Mouse (Mus musculus): ENCODE data around the gene Msantd2. TPM values are rescaled to one million over a fixed set of nuclear protein-coding genes. Genes with fewer than 3 reads are reported as not detected.

Msantd2 gene
- total RNA-seq, 2 experiments from 2014 or later: 7.8 to 8.0 TPM

DNA sequence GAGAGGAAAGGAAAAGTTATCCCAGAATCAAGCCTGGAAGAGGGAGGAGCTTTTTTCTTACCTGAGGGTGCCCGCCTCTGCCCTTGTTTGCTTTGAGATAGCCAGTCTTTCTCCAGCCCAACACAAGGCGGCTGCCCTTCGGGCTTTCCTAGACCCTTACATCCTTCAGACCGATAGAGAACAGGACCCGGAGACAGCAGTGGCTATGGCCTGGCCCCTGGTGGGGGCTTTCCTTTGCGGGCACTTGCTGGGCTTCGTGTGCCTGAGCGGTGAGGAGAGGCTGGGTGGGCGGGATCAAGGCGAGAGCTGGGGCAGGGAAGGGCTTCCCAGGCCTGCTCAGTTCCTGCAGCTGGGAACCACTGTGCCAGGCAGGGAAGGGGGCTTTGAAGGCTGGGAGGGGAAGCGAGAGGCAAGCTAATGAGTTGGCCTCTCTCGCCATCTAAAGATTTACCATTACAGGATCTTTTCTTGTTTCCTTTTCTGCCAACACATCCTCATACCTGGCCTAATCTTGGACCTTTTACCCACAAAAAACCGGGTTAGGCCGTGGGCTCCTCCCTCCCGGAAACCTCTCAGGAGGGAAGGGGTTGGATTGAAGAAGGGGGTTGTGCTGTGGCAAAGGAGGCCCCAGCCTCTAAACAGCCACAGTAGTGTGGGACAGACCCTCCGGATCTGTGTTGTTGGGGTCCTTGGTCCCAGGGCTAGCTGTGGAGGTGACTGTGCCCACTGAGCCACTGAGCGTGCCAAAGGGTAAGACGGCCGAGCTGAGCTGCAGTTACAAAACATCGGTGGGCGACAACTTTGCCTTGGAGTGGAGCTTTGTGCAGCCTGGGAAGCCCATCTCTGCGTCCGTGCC lies 50.3 kb downstream of the Msantd2 start, which contains the start of gene Vsig2:
TSS of gene Vsig2 (plus strand) at position 86 of the 856 bp plus-strand sequence.
- DNase-seq (ENCODE audit: low spot score): no peak
- intact Hi-C loops (cut with DNase I): no loop called here

DNA sequence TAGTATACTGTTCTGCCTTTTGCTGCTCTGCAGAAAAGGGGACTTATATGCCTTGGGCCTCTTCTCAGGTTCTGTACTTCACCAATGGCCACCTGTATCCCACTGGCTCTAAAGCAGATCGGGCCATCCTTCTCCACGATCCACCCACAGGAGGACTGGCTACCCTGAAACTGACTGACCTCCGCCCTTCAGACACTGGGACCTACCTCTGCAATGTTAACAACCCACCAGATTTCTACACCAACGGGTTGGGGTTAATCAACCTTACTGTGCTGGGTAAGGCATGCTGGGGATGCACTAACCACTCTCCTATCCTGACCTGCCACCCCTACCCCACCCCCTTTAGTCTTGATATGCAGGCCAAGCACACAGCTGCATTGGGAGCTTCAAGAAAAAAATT lies 51.1 kb downstream of the Msantd2 start:
- intact Hi-C loops (cut with DNase I): no loop called here

DNA sequence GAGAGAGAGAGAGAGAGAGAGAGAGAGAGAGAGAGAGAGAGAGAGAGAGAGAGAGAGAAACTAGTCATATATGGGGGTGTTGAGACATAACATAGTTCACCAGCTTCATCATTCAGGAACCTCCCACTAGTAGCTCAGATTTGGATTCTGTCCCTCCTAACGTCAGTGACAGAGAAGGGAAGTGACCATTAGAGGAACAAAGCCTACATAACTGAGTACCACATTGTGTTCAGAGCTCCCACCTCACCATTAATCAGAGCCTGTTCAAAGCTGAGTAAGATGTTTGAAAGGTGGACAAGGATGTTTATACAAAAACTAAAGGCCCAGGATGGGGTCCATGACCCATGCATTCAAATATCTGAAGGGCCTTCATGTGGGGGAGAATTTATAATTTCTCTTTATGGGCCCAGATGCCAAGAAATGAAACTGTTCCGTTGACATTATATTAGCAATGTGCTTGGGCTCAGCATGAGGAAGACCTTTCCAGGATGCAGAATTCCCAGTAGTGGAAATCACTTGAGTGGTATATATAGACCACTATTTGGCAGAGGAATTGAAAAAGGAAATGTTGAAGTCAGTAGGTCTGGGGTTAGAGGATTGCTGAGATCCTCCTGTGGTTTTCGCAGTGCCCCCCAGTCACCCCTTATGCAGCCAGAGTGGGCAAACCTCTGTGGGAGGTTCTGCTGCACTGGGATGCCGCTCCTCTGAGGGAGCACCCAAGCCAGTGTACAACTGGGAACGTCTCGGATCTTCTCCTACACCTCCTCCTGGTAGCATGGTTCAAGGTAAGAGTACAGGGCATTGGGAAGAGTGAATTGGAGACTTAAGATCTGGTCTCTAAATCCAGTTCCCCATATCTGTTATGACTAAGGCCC lies 51.8 kb downstream of the Msantd2 start:
- no peak for DNase-seq (ENCODE audit: low spot score)
- intact Hi-C loops (cut with DNase I): no loop called here

More for the DNA sequence above, 51.1 kb downstream of the Msantd2 start:
- DNase-seq (ENCODE audit: low spot score): no peak

DNA sequence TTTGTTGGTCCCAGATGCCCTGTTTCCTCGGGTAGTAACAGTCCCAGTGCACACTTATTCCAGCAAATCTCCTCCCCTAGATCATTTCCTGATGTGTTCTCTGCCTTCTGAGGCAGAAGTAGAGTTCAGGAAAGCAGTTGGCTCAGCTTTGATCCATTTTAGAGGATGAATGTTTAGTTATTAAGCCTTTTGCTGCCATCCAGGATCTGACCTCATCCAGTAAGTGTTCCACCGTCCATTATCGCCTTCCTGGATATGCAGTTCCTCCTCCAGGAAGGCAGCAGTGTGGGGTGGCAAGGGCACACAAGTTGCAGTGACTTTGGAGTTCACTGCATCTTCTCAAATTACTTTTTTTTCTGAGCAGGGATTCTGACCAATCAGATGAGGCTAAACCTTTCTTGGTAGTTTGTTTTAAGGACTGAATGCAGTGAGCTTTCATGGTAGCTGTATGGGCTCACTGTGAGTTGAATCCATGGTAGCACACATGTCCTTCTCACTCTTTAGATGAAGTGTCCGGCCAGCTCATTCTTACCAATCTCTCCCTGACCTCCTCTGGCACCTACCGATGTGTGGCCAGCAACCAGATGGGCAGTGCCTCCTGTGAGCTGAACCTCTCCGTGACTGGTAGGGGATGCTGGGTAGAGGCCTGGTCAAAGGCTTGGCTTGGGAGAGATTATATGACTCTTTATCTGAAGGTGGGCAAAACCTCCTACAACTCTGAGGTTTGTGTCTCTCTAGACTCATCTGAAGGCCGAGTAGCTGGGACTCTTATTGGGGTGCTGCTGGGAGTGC lies 52.9 kb downstream of the Msantd2 start:
- no peak for DNase-seq (ENCODE audit: low spot score)
- intact Hi-C loops (cut with DNase I): no loop called here

DNA sequence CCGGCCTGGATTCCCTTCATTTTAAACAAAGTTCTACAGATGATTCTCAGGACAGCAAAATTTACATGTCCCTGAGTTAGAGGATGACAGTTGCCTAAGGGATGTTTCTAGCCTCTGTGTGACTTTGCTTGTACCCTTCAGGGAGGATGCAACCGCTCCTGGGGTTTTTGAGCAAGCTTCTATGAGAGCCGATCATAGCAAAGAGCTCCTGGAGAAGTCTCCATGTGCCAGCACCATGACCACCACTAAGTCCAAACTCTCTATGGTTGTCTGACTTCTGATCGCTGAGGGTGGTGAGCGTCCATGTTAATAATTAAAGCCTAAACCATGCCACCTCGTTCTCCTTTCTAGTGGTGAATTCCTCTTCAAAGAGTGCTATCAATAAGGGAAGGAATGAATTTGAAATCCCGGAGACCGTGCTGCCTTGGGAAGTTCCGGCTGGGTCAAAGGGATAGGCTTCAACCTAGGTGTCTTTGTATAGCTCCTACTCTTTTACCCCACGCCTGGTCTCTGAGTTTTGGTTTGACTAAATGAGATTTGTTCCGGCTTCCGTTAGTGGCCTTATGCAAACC lies 54.8 kb downstream of the Msantd2 start:
- intact Hi-C loops (cut with DNase I): loop anchor here (2.0 kb wide), 1 partner anchor 17 kb away; no protein-coding TSS in a partner anchor

DNA sequence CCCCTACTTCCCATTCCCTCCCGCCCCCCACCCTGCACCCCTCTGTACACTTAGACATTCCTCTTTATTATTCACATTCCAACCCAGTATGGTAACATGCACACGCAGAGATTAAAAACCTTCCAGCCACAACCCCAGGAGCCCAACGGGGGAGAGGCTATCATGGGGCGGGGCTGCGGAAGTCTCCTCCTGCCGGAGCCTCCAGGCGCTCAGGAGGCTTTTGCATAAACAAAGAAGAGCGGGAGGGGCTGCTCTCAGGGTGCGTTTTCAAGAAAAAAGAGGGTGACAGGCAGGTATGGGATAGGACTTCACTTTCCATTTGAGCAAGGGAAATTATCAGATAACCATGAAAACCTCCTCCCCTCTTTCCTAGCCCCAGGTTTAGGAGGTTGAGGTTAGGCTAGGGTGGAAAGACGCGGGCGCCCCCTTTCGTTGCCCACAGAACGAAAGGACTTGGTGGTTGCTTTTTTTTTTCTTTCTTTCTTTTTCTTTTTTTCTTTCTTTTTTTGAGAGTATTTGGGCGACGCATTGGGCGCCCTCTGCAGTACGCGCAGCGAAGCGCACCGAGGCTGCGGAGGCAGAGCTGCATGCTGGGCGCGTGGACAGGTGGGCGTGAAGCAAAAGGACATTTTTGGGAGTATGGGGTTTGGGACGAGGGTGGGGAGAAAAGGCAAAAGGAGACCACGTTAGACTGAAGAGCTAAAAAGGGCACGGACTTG lies 55.5 kb downstream of the Msantd2 start:
- intact Hi-C loops (cut with DNase I): loop anchor here (1.0 to 2.0 kb wide), 2 partner anchors 18 to 82 kb away; no protein-coding TSS in a partner anchor
- peak; percentile 44 for DNase-seq (ENCODE audit: low spot score)

More for the DNA sequence above, 54.8 kb downstream of the Msantd2 start:
- no peak for DNase-seq (ENCODE audit: low spot score)

DNA sequence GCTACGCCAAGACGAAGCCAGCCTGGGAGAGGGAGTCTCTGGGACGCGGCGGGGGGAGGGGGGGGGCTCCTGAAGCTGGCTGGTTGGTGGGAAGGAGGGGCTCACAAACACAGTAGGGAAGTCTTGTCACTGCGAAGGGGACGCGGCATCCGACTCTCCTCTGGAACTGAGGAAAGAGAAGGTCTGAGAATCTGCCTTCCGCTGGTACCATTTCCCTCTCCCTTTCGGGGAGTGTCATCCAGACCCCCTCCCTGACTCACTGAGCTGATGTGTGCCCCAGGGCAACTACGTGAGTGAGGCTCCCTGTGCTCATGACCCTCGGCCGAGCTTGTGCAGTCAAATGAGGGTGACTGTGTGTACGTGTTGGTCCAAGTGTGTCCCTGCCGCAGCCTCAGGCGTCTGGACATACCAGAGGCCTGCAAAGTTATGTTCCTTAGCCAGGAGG lies 56.1 kb downstream of the Msantd2 start:
- intact Hi-C loops (cut with DNase I): loop anchor here (1.0 to 2.0 kb wide), 2 partner anchors 18 to 83 kb away; no protein-coding TSS in a partner anchor
- no peak for DNase-seq (ENCODE audit: low spot score)

DNA sequence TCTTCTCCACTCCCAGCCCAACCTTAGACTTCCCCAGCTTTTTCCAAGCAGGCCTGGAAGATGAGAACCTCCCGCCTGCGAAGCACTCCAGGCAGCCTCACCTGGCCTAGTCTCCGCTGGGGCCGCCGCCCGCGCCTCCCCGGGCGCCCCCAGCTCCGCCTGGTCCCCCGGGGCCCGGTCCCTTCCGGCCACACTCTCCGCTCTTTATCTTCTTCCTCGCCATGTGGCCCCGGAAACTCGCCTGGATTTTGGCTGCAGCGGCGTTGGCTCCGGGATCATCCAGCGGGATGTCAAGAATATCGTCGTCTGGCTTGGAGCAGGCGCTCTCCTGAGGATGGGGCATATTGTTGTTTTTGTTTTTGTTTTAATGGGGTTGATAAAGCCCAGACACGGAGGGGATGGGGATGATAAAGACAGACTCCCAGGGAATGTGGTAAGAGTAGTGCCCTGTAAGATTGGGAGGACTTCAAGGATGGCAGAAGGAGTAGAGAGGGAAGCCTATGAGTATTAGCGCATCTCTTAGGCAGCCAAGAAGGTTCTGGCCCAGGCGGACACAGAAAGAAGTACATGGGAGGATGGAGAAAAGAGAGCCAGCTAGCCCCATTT lies 56.8 kb downstream of the Msantd2 start:
- no peak for DNase-seq (ENCODE audit: low spot score)
- intact Hi-C loops (cut with DNase I): loop anchor here (1.0 to 2.0 kb wide), 3 partner anchors 19 to 84 kb away; no protein-coding TSS in a partner anchor

DNA sequence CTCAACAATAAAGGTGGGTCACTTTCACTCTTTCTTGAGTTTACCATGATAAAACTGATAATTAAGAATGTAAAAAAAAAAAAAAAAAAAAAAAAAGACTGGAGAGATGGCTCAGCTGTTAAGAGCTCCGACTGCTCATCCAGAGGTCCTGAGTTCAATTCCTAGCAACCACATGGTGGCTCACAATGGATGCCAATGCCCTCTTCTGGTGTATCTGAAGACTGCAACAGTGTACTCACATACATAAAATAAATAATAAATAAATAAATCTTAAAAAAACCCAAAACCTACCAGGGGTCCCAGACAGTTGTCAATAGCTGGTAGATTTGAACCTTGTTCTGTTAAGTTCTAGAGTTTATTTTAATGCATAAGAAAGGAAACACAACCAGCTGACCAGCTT lies 57.8 kb downstream of the Msantd2 start:
- DNase-seq (ENCODE audit: low spot score): no peak
- intact Hi-C loops (cut with DNase I): loop anchor here (2.0 kb wide), 1 partner anchor 68 kb away; no protein-coding TSS in a partner anchor

DNA sequence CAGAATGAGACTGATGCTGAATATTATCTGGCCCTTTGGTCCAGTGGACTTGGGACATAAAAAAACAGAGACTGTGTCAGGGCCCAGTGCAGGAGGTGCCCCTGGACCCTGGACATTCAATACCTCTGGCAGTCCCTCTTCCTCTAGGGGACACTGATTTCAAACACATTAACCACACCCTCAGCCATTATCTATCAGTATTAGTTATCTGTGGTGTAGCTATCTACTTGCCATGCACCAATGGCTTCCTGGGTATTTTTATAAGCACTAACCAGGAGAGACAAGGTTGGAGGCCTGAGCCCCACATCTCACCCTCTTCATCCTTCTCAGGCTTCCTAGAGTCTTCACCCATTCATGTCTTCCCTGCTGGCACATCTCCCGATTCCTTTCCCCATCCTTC lies 61.3 kb downstream of the Msantd2 start:
- no peak for DNase-seq (ENCODE audit: low spot score)
- intact Hi-C loops (cut with DNase I): no loop called here

DNA sequence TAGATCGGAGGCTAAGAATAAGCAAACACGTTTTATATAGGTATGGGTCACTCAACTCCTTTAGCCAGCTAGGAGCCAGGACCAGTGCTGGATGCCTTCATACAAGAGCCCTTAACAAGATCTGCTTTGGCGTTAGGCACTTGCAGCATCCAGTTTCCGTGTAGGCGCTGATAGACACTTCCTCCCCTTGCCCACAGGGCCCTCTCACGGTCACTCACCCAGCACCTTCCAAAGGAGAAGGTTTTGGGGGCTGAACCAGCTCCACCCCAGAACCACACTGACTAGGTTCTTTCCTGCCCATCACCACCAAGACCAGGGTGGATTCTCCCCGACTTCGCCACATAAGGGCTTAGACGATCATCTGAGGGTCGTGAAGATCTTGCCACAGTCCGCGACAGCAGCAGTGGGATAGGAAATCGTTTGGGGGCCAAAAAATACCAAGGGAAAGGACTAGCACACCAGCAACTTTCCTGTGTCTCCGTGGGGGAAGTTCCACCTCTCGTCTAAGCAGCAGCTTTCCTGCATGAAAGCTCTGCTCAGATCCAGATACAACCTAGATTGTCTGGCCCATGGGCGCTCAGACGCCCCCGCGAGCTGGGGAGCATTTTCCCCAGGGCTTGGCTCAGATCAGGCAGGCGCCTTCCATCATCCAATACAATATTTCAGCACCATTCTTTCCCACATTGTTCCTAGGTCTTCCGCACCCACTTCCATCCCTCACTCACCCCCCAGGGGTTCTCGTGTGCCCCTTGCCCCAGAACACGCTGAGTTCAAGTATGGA lies 62.8 kb downstream of the Msantd2 start:
- intact Hi-C loops (cut with DNase I): loop anchor here (2.0 kb wide), 1 partner anchor 15 kb away; no protein-coding TSS in a partner anchor
- DNase-seq (ENCODE audit: low spot score): no peak

DNA sequence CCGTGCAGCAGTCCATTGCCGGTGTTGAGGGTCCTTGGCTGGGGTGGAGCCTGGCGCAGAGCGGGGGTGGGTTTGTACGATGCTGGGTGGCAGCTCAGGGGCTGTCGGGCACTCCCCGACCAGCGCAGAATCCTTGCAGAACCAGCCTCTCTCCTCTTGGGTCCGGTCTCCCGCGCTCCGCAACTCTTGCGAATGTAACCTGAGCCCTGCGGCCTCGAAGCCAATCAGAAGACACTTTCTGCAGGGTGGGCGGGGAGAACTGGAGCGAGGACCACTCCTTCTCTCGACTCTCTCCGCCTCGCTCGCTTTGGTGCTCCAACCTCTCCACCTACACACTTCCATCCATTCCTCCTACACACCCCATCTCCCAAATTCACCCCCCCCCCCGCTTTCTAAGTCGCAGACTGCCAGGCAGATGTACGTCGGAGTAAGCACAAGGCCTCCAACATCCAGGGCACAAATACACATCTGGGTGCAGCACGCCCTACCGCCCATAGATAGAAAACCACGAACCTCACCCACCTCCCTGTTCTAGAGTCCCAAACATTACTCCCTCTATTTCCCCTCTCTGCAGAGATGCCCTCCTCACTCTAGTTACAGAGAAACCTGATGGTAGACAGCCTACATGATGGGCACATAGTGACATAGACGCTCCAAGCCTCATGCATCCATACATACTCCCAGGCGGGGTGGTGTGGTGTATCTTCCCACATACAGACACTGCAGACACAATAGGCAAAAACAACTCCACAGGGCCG lies 63.6 kb downstream of the Msantd2 start, which contains the start of gene Nrgn:
TSS of gene Nrgn (minus strand) at position 369 of the 758 bp plus-strand sequence.
- intact Hi-C loops (cut with DNase I): loop anchor here (2.0 kb wide), 1 partner anchor 14 kb away; no protein-coding TSS in a partner anchor
- peak; percentile 69 for DNase-seq (ENCODE audit: low spot score)

DNA sequence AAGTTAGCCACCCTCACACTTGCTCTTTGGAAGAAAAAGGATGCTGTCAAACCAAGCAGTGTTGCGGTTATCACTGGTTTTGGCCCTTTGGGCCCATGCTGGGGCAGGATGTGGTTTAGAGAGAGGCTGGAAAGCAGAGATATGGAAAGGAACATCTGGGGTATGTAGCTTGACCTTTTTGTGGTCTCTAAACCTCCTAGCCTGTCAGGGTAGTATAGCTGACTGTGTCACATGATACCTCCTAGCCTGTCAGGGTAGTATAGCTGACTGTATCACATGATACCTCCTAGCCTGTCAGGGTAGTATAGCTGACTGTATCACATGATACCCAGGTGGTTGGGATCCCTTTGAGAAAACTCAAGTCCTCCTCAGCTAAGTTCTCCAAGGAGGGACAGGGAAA lies 65.2 kb downstream of the Msantd2 start:
- intact Hi-C loops (cut with DNase I): no loop called here
- DNase-seq (ENCODE audit: low spot score): no peak

DNA sequence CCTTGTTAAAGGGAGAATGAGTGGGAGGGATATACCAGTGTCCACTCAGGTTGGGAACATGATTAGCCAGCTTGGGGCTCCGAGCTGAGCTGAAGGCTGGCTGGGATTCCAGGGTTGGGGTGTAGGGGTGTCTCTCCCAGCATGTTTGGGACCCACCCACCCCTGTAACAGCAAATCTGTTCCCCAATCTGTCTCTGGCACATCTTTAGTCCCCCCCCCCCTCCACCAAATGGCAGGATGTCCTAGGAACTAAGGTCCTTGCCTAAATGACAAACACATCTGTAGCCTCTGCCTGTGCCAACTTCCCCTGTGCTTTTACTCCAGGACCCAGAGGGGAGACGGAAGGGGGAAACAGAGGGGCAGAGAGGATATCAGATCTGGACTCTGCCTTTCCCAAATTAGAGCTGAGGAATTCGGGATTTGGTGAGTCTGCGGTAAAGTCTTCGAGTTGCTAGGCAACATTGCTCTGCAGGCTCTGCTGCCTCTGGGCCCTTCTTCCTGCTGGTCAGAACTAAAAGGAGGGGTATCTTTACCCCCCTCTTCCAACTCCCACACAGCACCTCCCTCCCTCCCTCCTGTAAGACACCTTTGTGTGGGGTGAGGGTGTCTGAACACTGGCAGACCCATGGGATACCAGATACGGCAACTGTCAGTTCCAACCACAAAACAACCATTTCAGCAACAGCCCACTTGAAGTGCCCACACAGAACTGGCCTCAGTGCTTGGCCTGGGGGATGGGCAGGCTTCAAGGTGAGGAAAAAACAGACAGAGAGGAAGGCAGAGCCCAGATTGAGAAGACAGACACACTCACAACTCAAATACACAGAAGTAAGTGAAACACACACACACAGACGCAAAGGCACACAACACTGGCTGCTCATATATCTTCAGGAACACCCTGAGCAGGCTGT lies 66.0 kb downstream of the Msantd2 start, which contains the start of gene Siae:
TSS of gene Siae (plus strand) at position 861 of the 911 bp plus-strand sequence.
- intact Hi-C loops (cut with DNase I): no loop called here
- no peak for DNase-seq (ENCODE audit: low spot score)

DNA sequence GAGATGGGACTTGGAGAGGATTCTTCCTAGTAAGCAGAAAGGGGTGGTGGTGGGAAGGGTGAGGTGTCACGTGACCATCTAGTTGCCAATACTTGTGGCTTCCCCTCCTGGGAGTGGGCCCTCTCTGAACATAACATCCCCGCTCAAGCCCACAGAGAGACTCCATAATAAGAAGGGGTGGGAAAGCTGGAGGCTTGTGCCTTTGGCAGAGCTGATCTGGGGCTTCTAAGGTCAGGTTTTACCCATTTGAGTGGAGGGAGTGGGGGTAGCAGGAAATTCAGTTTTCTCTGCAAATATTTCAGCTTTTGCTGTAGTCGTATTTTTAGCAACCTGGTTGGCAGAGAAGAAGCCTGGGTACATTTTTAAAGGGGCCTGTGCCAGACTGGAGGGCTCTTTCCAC lies 67.2 kb downstream of the Msantd2 start:
- intact Hi-C loops (cut with DNase I): no loop called here
- DNase-seq (ENCODE audit: low spot score): no peak

Measured in heart, postnatal 25 days (tissue).